Comparison of ENCODE assay signal across 16 mouse cellular contexts in genomic region chr19:3497216-3497615, GRCm38 (mm10).
A peak's percentile ranks its signal among the peaks of the same experiment; 100 is the strongest.
DNase-seq lines count a peak whose midpoint lies in the region; ATAC-seq and TF ChIP-seq lines count a peak whose summit lies in the region.
"Had no signal": no experiment of that assay in that cellular context is flagged by ENCODE, and none has a peak within 500 bp of the region (broad histone marks: within the 10 kb centered on the region; RNA-seq: fewer than 3 reads in every experiment).

No protein-coding gene starts in this region.

- in situ Hi-C loops in Patski (cut with MboI; ENCODE audit: low pct_unique_long_range_greater_than_20kb), result no loop called here

- H3K27ac ChIP-seq in left cerebral cortex, adult 2 months, result no peak overlapping the region
- H3K27ac ChIP-seq: forebrain, embryonic 12.5 days; heart, embryonic 13.5 days; liver, embryonic 15.5 days had no signal

- CTCF ChIA-PET in Patski (lab: Charles Lee), result no interaction called here

- POLR2A ChIA-PET in Patski (lab: Charles Lee), result no interaction called here

- no peak for ATAC-seq in Patski
- no peak for ATAC-seq in cerebellum, adult (ENCODE audit: insufficient number of reproducible peaks, low FRiP score, low TSS enrichment)

- intact Hi-C loops in left cerebral cortex, adult 2 months (cut with DNase I), result no loop called here
- intact Hi-C loops in left cerebral cortex, postnatal 36 days (cut with DNase I), result no loop called here

- H3K27me3 ChIP-seq in Patski, result no peaks in the 10 kb centered on the region
- H3K27me3 ChIP-seq: forebrain, embryonic 12.5 days; heart, embryonic 13.5 days; liver, embryonic 15.5 days had no signal

- peak; percentile 22 for TF ChIP-seq CTCF in left cerebral cortex, adult 2 months (IDR thresholded peaks at IDR 0.05)
- TF ChIP-seq CTCF in Patski (IDR thresholded peaks at IDR 0.05), result peak; percentile 51

- no peak overlapping the region for H3K4me3 ChIP-seq in left cerebral cortex, adult 2 months
- H3K4me3 ChIP-seq: forebrain, embryonic 12.5 days; heart, embryonic 13.5 days; liver, embryonic 15.5 days had no signal

- no peak for DNase-seq in left cerebral cortex, adult 2 months (ENCODE audit: extremely low spot score in 1 of 2, low spot score in 2 of 2)
- no peak for DNase-seq in left cerebral cortex, postnatal 36 days (ENCODE audit: low spot score in 2 of 2)
- peak; percentile 20 for DNase-seq in thymus, postnatal 14 days
- no peak for DNase-seq in thymus, postnatal 0 days (ENCODE audit: low spot score)
- no peak for DNase-seq in Patski (ENCODE audit: low read depth, low spot score)
- DNase-seq in right cerebral cortex, postnatal 10 days (ENCODE audit: low spot score in 2 of 2), result no peak
- DNase-seq: adrenal gland, adult 8-10 months; cerebellum, adult 11-12 months; cerebellum, postnatal 36 days; heart, postnatal 36 days; kidney, adult 9 months; right cerebral cortex, postnatal 4 days had no signal
